8 mouse cellular contexts compared by ENCODE assay signal in genomic region chr4:140962207-140962909, GRCm38 (mm10). TPM values are rescaled to one million over a fixed set of nuclear protein-coding genes. Genes with fewer than 3 reads are reported as not detected.
DNase-seq lines count a peak whose midpoint lies in the region; ATAC-seq and TF ChIP-seq lines count a peak whose summit lies in the region.

No protein-coding gene starts in this region.

- intact Hi-C loops in left cerebral cortex, adult 2 months (cut with DNase I) = loop anchor here (5.0 kb wide), 1 partner anchor 250 kb away; no protein-coding TSS in a partner anchor

- peak overlapping the region; percentile 99; the same call in 1 of the 2 replicates for H3K27ac ChIP-seq in left cerebral cortex, adult 2 months
- no peak overlapping the region for H3K27ac ChIP-seq in embryonic facial prominence, embryonic 14.5 days (replicated peaks; ENCODE audit: low read depth, low read length)
- peak overlapping the region; percentile 85 for H3K27ac ChIP-seq in kidney, embryonic 15.5 days

- H3K9ac ChIP-seq in embryonic facial prominence, embryonic 14.5 days (ENCODE audit: low read depth, low read length) = peak overlapping the region; percentile 91
- peak overlapping the region; percentile 89 for H3K9ac ChIP-seq in kidney, embryonic 15.5 days

- peaks cover 46% of the 10 kb centered on the region for H3K79me2 ChIP-seq in myocyte (ENCODE audit: control insufficient read depth, insufficient read depth)

- H3K4me3 ChIP-seq in left cerebral cortex, adult 2 months = peak overlapping the region; percentile 90
- H3K4me3 ChIP-seq in embryonic facial prominence, embryonic 14.5 days (ENCODE audit: low read depth, low read length) = peak overlapping the region; percentile 84
- peak overlapping the region; percentile 89 for H3K4me3 ChIP-seq in kidney, embryonic 15.5 days (replicated peaks)
- H3K4me3 ChIP-seq in myocyte = peak overlapping the region; percentile 87

- peaks cover 14% of the 10 kb centered on the region; the same call in 1 of the 2 replicates for H3K4me1 ChIP-seq in embryonic facial prominence, embryonic 14.5 days (ENCODE audit: control insufficient read depth, insufficient read depth, low read length)
- H3K4me1 ChIP-seq in kidney, embryonic 15.5 days = peaks cover 41% of the 10 kb centered on the region

- no peak for ATAC-seq in embryonic facial prominence, embryonic 14.5 days (ENCODE audit: low read depth)
- ATAC-seq in kidney, embryonic 15.5 days (replicated peaks; ENCODE audit: low FRiP score) = no peak

- DNase-seq in left cerebral cortex, adult 2 months (ENCODE audit: extremely low spot score in 1 of 2, low spot score in 2 of 2) = no peak
- no peak for DNase-seq in left cerebral cortex, adult 8-10 months (ENCODE audit: low spot score in 2 of 2)
- DNase-seq in embryonic facial prominence, embryonic 14.5 days (ENCODE audit: low spot score) = no peak
- no peak for DNase-seq in ovary, postnatal 10 days (ENCODE audit: low spot score)
- no peak for DNase-seq in frontal cortex, postnatal 25 days (ENCODE audit: low spot score in 2 of 2)
- no peak for DNase-seq in urinary bladder, postnatal 36 days (ENCODE audit: low spot score in 2 of 2)

- peaks cover 19% of the 10 kb centered on the region for H3K36me3 ChIP-seq in embryonic facial prominence, embryonic 14.5 days (ENCODE audit: control insufficient read depth, insufficient read depth, low read length)
- peaks cover 22% of the 10 kb centered on the region for H3K36me3 ChIP-seq in kidney, embryonic 15.5 days
- H3K36me3 ChIP-seq in myocyte (ENCODE audit: control insufficient read depth, insufficient read depth) = peaks cover 15% of the 10 kb centered on the region

- H3K9me3 ChIP-seq in embryonic facial prominence, embryonic 14.5 days (ENCODE audit: control insufficient read depth, low read length) = no peaks in the 10 kb centered on the region
- H3K9me3 ChIP-seq in kidney, embryonic 15.5 days (replicated peaks) = no peaks in the 10 kb centered on the region

- WGBS in embryonic facial prominence, embryonic 14.5 days = 66% methylated on average over 8 of the region's 8 CpGs
- WGBS in kidney, embryonic 15.5 days = 66% methylated on average over 8 of the region's 8 CpGs

- no peak for TF ChIP-seq POLR2A in myocyte (IDR thresholded peaks at IDR 0.05; ENCODE audit: insufficient read length, low read depth)

- TF ChIP-seq CTCF in left cerebral cortex, adult 2 months (IDR thresholded peaks at IDR 0.05) = no peak

- H3ac ChIP-seq in myocyte (ENCODE audit: control insufficient read depth, insufficient read length) = peak overlapping the region; percentile 83

- peak overlapping the region; percentile 87 for H3K4me2 ChIP-seq in embryonic facial prominence, embryonic 14.5 days (ENCODE audit: low read depth, low read length)
- H3K4me2 ChIP-seq in kidney, embryonic 15.5 days = peak overlapping the region; percentile 90
- peak overlapping the region; percentile 78 for H3K4me2 ChIP-seq in myocyte (ENCODE audit: low read depth)

- no peaks in the 10 kb centered on the region for H3K27me3 ChIP-seq in embryonic facial prominence, embryonic 14.5 days (replicated peaks; ENCODE audit: control insufficient read depth, insufficient read depth, low read length)
- H3K27me3 ChIP-seq in kidney, embryonic 15.5 days = no peaks in the 10 kb centered on the region
- no peaks in the 10 kb centered on the region for H3K27me3 ChIP-seq in myocyte (ENCODE audit: control insufficient read depth, insufficient read depth, insufficient read length)

TF ChIP-seq in myocyte, 11 proteins besides CTCF, POLR2A, EP300 and RAD21:
- no peak for TF ChIP-seq MYOD1 (IDR thresholded peaks at IDR 0.05; ENCODE audit: control insufficient read depth in 1 of 3, insufficient read length in 2 of 3, low read depth in 2 of 3)
- no peak for TF ChIP-seq TCF12 (IDR thresholded peaks at IDR 0.05; ENCODE audit: insufficient read depth, poor library complexity, severe bottlenecking)
- TF ChIP-seq MYOG (IDR thresholded peaks at IDR 0.05; ENCODE audit: control insufficient read depth in 1 of 3, insufficient read depth in 1 of 3, insufficient read length in 2 of 3, low read depth in 2 of 3) = no peak
- no peak for TF ChIP-seq USF1 (IDR thresholded peaks at IDR 0.05; ENCODE audit: low read depth)
- no peak for TF ChIP-seq POLR2AphosphoS2 (IDR thresholded peaks at IDR 0.05; ENCODE audit: insufficient read length, low read depth)
- no peak for TF ChIP-seq E2F4 (IDR thresholded peaks at IDR 0.05; ENCODE audit: insufficient read depth)
- no peak for TF ChIP-seq SRF (IDR thresholded peaks at IDR 0.05; ENCODE audit: control insufficient read depth, insufficient read length, low read depth)
- TF ChIP-seq REST (IDR thresholded peaks at IDR 0.05; ENCODE audit: insufficient read depth, insufficient read length) = no peak
- no peak for TF ChIP-seq CEBPB (IDR thresholded peaks at IDR 0.05; ENCODE audit: insufficient read depth, poor library complexity, severe bottlenecking)
- no peak for TF ChIP-seq TCF3 (IDR thresholded peaks at IDR 0.05; ENCODE audit: insufficient read length, low read depth)
- no peak for TF ChIP-seq MAX (IDR thresholded peaks at IDR 0.05; ENCODE audit: low read depth)
TF ChIP-seq in myocyte: peak in this region for 0.

RNA-seq across cellular contexts. Expression of gene Sdhb, which starts 1.4 kb away (rescaled TPM):
- 100 to 1,000 TPM; 170 to 178 TPM for total RNA-seq in left cerebral cortex, adult 2 months (2021)
- 100 to 1,000 TPM; 186 to 203 (median 195) TPM for total RNA-seq in left cerebral cortex, adult 8-10 months (2022)
- 383 and 394 TPM in 2 replicates for polyA plus RNA-seq in embryonic facial prominence, embryonic 14.5 days (2014; fragmentation: Nextera tagmentation; extraction: Ambion mirVana)
- polyA plus RNA-seq in kidney, embryonic 15.5 days (2015; fragmentation: Nextera tagmentation; extraction: Ambion mirVana) = 448 and 457 TPM in 2 replicates
- polyA plus RNA-seq in myocyte (2012; fragmentation: generic; extraction: Trizol) = 421 TPM

RNA-seq across cellular contexts. Expression of gene Atp13a2, which starts 24.3 kb away (rescaled TPM):
- 100 to 1,000 TPM; 150 to 155 TPM for total RNA-seq in left cerebral cortex, adult 2 months (2021)
- total RNA-seq in left cerebral cortex, adult 8-10 months (2022) = 100 to 1,000 TPM; 141 to 156 (median 150) TPM
- 42.9 and 43.5 TPM in 2 replicates for polyA plus RNA-seq in embryonic facial prominence, embryonic 14.5 days (2014; fragmentation: Nextera tagmentation; extraction: Ambion mirVana)
- 40.5 and 45.3 TPM in 2 replicates for polyA plus RNA-seq in kidney, embryonic 15.5 days (2015; fragmentation: Nextera tagmentation; extraction: Ambion mirVana)
- polyA plus RNA-seq in myocyte (2012; fragmentation: generic; extraction: Trizol) = 22.0 TPM

RNA-seq across cellular contexts. Expression of gene Mfap2, which starts 47.9 kb away (rescaled TPM):
- total RNA-seq in left cerebral cortex, adult 2 months (2021) = 1 to 10 TPM; 4.8 to 4.9 TPM
- total RNA-seq in left cerebral cortex, adult 8-10 months (2022) = 1 to 10 TPM; 1.8 to 5.2 (median 3.3) TPM
- polyA plus RNA-seq in embryonic facial prominence, embryonic 14.5 days (2014; fragmentation: Nextera tagmentation; extraction: Ambion mirVana) = 745 and 811 TPM in 2 replicates
- polyA plus RNA-seq in kidney, embryonic 15.5 days (2015; fragmentation: Nextera tagmentation; extraction: Ambion mirVana) = 340 and 433 TPM in 2 replicates
- 0.53 TPM for polyA plus RNA-seq in myocyte (2012; fragmentation: generic; extraction: Trizol)

RNA-seq across cellular contexts. Expression of gene Padi2, which starts 56.2 kb away (rescaled TPM):
- total RNA-seq in left cerebral cortex, adult 2 months (2021) = 10 to 100 TPM; 10.2 to 11.6 TPM
- 10 to 100 TPM; 18.8 to 23.9 (median 23.5) TPM for total RNA-seq in left cerebral cortex, adult 8-10 months (2022)
- polyA plus RNA-seq in embryonic facial prominence, embryonic 14.5 days (2014; fragmentation: Nextera tagmentation; extraction: Ambion mirVana) = 15.1 and 16.1 TPM in 2 replicates
- 18.7 and 21.4 TPM in 2 replicates for polyA plus RNA-seq in kidney, embryonic 15.5 days (2015; fragmentation: Nextera tagmentation; extraction: Ambion mirVana)
- 20.7 TPM for polyA plus RNA-seq in myocyte (2012; fragmentation: generic; extraction: Trizol)

Comparison
In these comparisons a context has a peak if more than half of its experiments do, and no peak if none do; other contexts are left out.
1. RNA of gene Mfap2, which starts 47.9 kb away (polyA plus RNA-seq): 745 to 811 TPM in embryonic facial prominence, embryonic 14.5 days and 340 to 433 TPM in kidney, embryonic 15.5 days; 0.53 TPM in myocyte (single experiment); every median in the first group is over 100 times any median in the second.
2. Peak in every context shown above with its lines, with median percentiles within 50 percentile points of each other: H3K4me3 ChIP-seq and H3K4me2 ChIP-seq.